Mouse (Mus musculus): ENCODE data around the gene Ttc27. TPM values are rescaled to one million over a fixed set of nuclear protein-coding genes. Genes with fewer than 3 reads are reported as not detected.

The Ttc27 gene
- total and polyA plus RNA-seq, 2 experiments from 2014 or later, result 8.5 to 16.2 TPM

DNA sequence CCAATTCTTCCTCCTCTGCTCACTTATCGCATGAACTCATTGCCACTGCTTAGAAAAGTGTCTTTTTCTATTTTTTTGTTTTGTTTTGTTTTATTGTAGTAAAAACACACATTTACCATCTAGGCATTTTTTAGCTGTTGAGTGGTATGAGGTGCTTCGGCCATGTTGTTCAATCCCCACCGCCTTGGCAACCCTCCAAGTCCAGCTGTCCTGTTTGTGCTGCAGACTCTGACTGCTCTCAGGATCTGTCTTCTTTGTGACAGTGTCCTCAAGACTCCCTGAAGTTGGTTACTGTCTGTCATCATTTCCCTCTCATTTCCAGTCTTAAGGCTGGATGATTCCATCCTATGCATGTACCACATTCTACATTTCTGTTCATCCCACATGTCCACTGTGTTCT, 132.7 kb downstream of the Ttc27 start:
- TF ChIP-seq EP300 (IDR thresholded peaks at IDR 0.05; ENCODE audit: low read depth) (no peak), CTCF (IDR thresholded peaks at IDR 0.05; ENCODE audit: low read depth) (no peak)
- DNase-seq (ENCODE audit: low spot score), result no peak
- WGBS, result 87% methylated on average over 3 of the region's 3 CpGs
- H3K27ac ChIP-seq (ENCODE audit: low read depth), result no peak overlapping the region
- H3K4me1 ChIP-seq (ENCODE audit: control insufficient read depth, insufficient read depth), result peaks cover 22% of the 10 kb centered on the region; the same call in 1 of the 2 replicates
- no peak overlapping the region for H3K9ac ChIP-seq (replicated peaks; ENCODE audit: low read depth, low read length)
- H3K9me3 ChIP-seq (replicated peaks; ENCODE audit: control insufficient read depth, low read length), result no peaks in the 10 kb centered on the region
- H3K4me3 ChIP-seq (ENCODE audit: low read depth, low read length), result no peak overlapping the region
- ATAC-seq (ENCODE audit: insufficient read depth, low read depth), result no peak
- no peaks in the 10 kb centered on the region for H3K27me3 ChIP-seq (ENCODE audit: control insufficient read depth, insufficient read depth, low read length)
- no peaks in the 10 kb centered on the region for H3K36me3 ChIP-seq (replicated peaks; ENCODE audit: control insufficient read depth, insufficient read depth, low read length)
- H3K4me2 ChIP-seq (ENCODE audit: low read depth, low read length), result no peak overlapping the region

DNA sequence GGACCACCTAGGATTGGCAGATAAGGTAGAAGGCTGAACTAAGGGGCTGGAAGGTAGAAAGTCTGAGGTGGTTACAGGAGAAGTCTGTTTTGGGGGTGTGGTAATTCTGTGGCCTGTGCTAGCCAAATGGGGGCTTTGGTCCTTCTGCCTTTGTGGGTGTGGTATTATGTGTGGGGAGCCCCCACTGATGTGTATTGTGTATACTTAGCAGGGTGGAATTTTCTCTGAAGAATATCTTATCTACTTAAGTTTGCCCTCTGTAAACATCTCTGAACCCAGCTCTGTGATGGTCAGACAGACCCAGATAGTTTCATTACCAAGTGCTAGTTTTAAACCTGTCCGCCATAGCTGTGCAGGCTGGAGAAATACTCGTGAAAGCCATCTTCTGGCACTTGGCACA, 141.8 kb downstream of the Ttc27 start:
- no peaks in the 10 kb centered on the region for H3K27me3 ChIP-seq (ENCODE audit: control insufficient read depth, insufficient read depth, low read length)
- no peak overlapping the region for H3K27ac ChIP-seq (ENCODE audit: low read depth)
- ATAC-seq (ENCODE audit: insufficient read depth, low read depth) (no peak), DNase-seq (ENCODE audit: low spot score) (no peak)
- 73% methylated on average over 2 of the region's 2 CpGs for WGBS
- no peak for TF ChIP-seq EP300 (IDR thresholded peaks at IDR 0.05; ENCODE audit: low read depth)
- no peak for TF ChIP-seq CTCF (IDR thresholded peaks at IDR 0.05; ENCODE audit: low read depth)
- H3K9ac ChIP-seq (replicated peaks; ENCODE audit: low read depth, low read length), result no peak overlapping the region
- no peak overlapping the region for H3K4me2 ChIP-seq (ENCODE audit: low read depth, low read length)
- H3K4me3 ChIP-seq (ENCODE audit: low read depth, low read length), result no peak overlapping the region
- H3K9me3 ChIP-seq (replicated peaks; ENCODE audit: control insufficient read depth, low read length), result no peaks in the 10 kb centered on the region
- peaks cover 4% of the 10 kb centered on the region; the same call in 1 of the 2 replicates for H3K4me1 ChIP-seq (ENCODE audit: control insufficient read depth, insufficient read depth)
- H3K36me3 ChIP-seq (replicated peaks; ENCODE audit: control insufficient read depth, insufficient read depth, low read length), result no peaks in the 10 kb centered on the region

DNA sequence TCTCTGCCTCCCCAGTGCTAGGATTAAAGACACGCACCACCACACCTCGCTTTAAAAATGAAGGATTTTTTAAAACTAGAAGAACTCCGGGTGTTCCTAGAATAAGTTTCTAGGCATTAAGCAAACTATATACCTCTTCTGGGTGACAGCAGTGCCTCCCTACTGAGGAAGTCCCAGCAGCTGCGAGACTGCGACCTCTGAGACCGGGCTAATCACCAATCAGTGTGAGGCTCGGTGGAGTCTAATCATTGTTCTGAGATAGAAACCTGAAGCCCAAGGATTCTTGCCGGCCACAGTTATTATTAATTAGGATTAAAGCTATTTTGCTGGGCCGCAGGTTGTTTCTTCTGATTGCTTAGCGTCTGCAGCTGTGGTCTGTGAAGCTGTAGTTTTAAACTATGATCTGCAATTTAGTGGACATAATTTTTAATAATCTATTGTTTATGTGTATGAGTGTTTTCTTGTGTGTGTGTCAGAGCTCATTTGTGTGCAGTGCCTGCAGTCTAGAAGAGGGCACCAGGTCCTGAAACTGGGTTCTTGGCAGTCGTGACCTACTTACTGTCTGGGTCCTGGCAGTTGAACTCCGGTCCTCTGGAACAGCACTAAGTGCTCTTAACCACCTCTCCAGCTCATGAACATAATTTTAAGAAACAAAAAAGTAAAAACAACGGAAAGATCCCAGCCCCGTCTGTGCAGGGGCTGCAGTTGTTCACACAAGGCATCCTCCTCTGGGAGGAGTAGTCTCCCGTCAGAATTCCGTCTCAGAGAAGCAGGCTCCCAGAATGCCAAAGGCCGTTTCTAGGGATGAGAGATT, 142.9 kb downstream of the Ttc27 start:
- H3K27ac ChIP-seq (ENCODE audit: low read depth), result no peak overlapping the region
- H3K27me3 ChIP-seq (ENCODE audit: control insufficient read depth, insufficient read depth, low read length), result no peaks in the 10 kb centered on the region
- H3K4me1 ChIP-seq (ENCODE audit: control insufficient read depth, insufficient read depth), result no peaks in the 10 kb centered on the region
- no peaks in the 10 kb centered on the region for H3K9me3 ChIP-seq (replicated peaks; ENCODE audit: control insufficient read depth, low read length)
- TF ChIP-seq CTCF (IDR thresholded peaks at IDR 0.05; ENCODE audit: low read depth) (no peak), EP300 (IDR thresholded peaks at IDR 0.05; ENCODE audit: low read depth) (no peak)
- DNase-seq (ENCODE audit: low spot score) (no peak), ATAC-seq (ENCODE audit: insufficient read depth, low read depth) (no peak)
- 66% methylated on average over 17 of the region's 17 CpGs for WGBS
- H3K4me3 ChIP-seq (ENCODE audit: low read depth, low read length), result no peak overlapping the region
- H3K36me3 ChIP-seq (replicated peaks; ENCODE audit: control insufficient read depth, insufficient read depth, low read length), result no peaks in the 10 kb centered on the region
- H3K9ac ChIP-seq (replicated peaks; ENCODE audit: low read depth, low read length), result no peak overlapping the region
- no peak overlapping the region for H3K4me2 ChIP-seq (ENCODE audit: low read depth, low read length)

DNA sequence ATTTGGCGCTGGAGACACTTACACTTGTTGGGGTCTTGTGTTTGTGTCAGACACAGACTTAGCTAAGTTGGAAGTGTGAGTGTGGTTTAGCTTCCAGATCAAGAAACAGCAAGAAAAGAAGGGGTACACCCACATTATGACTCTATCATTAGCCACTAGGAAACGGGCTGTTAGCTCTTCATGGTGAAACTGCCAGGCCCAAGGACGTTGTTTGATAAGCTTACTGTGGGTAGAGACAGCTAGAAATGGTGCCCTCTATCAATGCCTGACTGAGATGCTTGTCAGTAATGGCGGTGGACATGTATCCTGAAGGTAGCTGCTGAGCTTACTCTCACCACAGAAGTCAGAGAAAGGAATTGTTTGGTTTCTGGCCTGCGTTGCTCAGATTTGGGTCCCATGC, 146.3 kb downstream of the Ttc27 start:
- H3K27me3 ChIP-seq (ENCODE audit: control insufficient read depth, insufficient read depth, low read length), result no peaks in the 10 kb centered on the region
- no peaks in the 10 kb centered on the region for H3K36me3 ChIP-seq (replicated peaks; ENCODE audit: control insufficient read depth, insufficient read depth, low read length)
- no peak overlapping the region for H3K4me3 ChIP-seq (ENCODE audit: low read depth, low read length)
- ATAC-seq (ENCODE audit: insufficient read depth, low read depth) (no peak), DNase-seq (ENCODE audit: low spot score) (no peak)
- no peak overlapping the region for H3K27ac ChIP-seq (ENCODE audit: low read depth)
- WGBS, result 64% methylated on average over 5 of the region's 5 CpGs
- H3K4me2 ChIP-seq (ENCODE audit: low read depth, low read length), result no peak overlapping the region
- H3K4me1 ChIP-seq (ENCODE audit: control insufficient read depth, insufficient read depth), result peaks cover 34% of the 10 kb centered on the region
- TF ChIP-seq CTCF (IDR thresholded peaks at IDR 0.05; ENCODE audit: low read depth), result no peak
- TF ChIP-seq EP300 (IDR thresholded peaks at IDR 0.05; ENCODE audit: low read depth), result no peak
- no peak overlapping the region for H3K9ac ChIP-seq (replicated peaks; ENCODE audit: low read depth, low read length)
- no peaks in the 10 kb centered on the region for H3K9me3 ChIP-seq (replicated peaks; ENCODE audit: control insufficient read depth, low read length)

DNA sequence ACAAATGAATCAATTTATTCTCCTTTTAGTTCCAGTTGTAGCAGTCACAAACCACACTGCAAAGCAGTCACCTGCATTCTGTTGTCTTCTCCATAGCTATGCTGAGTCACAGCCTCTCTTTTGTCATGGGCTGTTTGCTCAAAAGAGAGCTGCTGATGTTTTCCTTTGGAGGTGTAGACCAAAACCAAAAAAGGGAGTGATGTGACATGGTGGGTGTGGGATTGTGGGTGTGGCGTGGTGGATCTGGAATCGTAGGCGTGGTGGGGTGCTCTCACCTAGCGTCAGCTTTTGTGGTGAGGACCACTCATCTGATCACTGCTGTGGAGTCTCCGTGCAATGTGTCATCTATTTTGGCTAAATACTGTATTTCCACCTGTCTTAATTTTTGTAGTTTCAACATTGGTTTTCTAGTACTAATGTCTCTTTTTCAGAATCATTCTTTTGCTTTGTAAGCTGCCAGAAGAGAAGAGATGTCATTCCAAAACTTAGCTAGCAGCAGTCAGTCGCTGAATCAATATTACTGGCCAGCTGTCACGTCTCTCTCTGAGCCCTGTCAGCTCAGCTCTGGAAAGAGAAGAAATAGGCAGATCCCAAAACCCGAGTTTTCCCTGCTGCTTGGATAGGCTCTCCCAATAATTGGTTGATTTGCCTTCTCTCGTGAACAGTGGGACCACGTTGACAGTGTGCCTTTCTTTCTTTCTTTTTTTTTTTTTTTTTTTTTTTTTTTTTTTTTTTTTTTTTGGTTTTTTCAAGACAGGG, 147.4 kb downstream of the Ttc27 start:
- no peak overlapping the region for H3K27ac ChIP-seq (ENCODE audit: low read depth)
- TF ChIP-seq CTCF (IDR thresholded peaks at IDR 0.05; ENCODE audit: low read depth), result no peak
- no peak for TF ChIP-seq EP300 (IDR thresholded peaks at IDR 0.05; ENCODE audit: low read depth)
- H3K9me3 ChIP-seq (replicated peaks; ENCODE audit: control insufficient read depth, low read length), result no peaks in the 10 kb centered on the region
- no peak overlapping the region for H3K4me3 ChIP-seq (ENCODE audit: low read depth, low read length)
- peaks cover 42% of the 10 kb centered on the region for H3K4me1 ChIP-seq (ENCODE audit: control insufficient read depth, insufficient read depth)
- no peaks in the 10 kb centered on the region for H3K36me3 ChIP-seq (replicated peaks; ENCODE audit: control insufficient read depth, insufficient read depth, low read length)
- H3K9ac ChIP-seq (replicated peaks; ENCODE audit: low read depth, low read length), result no peak overlapping the region
- no peak overlapping the region for H3K4me2 ChIP-seq (ENCODE audit: low read depth, low read length)
- no peak for ATAC-seq (ENCODE audit: insufficient read depth, low read depth)
- DNase-seq (ENCODE audit: low spot score), result no peak
- no peaks in the 10 kb centered on the region for H3K27me3 ChIP-seq (ENCODE audit: control insufficient read depth, insufficient read depth, low read length)
- 86% methylated on average over 10 of the region's 10 CpGs for WGBS
